Mouse (Mus musculus): ENCODE measurements around the gene Pfn1.

The Pfn1 gene

DNA sequence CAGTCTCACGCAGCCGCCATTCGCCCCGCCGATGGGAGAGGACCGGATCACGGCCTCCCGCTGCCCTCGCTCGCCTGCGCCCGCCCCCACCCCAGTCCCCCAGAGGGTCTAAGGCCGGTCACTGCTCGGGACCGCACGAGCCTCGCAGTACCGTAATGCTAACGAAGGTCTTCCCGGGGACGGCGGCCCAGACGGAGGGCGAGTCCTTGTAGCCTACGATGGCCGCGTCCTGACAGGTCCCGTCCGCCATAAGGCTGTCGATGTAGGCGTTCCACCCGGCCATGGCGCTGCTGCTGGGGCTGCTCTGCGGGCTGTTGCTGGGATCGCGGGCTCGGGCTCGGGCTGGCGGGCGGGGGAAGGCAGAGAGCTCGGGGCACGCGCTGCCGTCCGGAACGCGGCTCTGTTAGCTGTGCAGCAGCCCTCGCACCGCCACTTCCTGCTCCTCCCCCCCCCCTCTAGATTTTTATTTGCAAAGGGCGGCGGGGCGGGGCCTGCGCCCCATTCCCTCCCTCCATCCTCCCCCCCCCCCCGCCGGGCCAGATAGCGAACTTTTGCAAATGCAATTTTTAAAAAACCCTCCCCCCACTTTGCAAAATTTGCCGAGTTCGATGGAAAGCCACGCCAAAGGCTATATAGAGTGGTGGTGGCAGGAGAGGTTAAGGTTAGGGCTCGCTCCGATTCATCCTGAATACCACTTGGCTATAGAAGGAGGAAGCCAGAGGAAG, at the start of gene Pfn1:
Gene Pfn1 (minus strand): TSS at position 447 of the 725 bp plus-strand sequence.
- DNase-seq: peak; percentile 92

DNA sequence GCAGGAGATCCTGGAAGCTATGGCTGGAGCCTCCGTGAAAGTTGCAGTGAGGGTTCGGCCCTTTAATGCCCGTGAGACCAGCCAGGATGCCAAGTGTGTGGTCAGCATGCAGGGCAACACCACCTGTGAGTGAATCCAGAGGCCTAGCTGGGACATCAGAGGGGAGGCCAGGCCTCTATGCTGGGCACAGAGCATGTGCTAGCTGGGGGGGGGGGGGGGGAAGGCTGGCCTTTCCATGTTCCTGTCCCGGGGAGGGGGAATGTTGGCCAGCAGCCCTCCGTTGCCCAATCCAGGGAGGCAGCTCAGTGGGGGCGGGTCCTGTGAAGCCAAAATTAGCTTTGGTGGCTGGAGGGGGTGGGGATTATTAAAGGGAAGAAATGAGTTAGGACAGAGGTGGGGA, 48.3 kb upstream of the Pfn1 start:
- no peak for DNase-seq

DNA sequence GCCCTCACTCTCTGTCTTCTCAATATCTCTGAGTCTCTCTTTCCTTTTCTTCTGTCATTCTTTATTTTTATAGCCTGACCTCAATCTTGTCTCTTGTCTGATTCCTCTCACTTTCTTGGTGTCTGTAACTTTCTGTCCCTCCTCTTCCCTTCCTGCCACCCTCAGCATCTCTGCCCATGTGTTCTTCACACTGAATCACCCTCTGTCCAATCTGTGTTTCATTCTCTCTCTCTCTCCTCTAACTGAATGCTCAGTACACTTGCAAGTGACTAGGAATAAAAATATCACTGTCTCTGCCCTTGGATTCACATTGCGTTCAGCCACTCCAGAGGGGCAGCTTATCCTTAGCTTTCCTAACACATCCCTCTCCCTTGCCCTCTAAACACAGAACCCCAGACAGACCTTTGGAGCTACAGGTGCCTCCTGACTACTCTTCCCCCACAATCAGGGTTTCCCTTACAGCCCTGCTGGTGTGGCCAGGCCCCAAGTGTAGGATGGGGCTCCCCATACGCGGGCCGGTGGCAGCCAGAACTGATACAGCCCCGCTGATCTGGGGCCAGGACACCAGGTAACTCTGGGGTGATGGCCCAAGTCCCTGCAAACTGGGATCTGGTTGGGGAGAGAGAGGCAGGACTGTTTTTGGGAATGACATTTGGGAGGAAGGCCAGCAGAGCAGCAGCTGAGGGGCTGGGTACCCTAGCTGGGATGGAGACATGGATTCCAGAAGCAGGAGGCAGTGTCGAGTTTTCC, 47.7 kb upstream of the Pfn1 start:
- no peak for DNase-seq

DNA sequence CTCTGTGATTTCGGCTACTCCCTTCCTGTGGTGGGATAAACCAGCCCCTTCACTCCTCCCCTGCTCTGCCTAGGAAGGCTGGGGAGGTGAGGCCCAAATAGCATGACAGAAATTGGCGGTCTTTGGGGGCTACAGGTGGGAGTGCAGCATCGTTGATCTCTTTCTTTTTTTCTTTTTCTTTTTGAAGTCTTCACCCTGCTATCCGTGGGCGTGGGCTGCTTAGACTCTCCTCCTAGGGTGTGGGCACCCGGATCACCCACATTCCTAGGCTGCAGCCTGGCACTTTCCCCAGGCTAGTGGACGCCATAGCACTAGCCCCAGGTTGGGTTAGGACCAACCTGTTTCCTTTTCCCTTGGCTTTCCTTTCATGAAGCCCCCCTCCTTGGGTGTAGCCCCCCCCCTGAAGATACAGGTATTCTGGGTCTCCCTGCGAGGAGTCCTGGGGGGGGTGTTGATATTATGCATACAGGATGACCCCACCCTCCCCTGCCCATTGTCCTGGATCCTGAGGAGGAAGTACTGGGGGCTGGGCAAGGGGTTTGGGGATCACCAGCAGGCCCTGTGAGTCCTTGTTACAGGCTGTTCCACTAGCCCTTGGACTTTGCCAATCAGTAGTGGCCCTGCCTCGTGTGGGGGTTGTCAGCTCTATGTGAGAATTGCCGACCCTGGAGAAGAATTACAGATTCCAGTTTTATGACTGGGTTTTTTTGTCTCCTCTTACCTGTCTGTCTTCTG, 46.9 kb upstream of the Pfn1 start:
- DNase-seq: no peak

DNA sequence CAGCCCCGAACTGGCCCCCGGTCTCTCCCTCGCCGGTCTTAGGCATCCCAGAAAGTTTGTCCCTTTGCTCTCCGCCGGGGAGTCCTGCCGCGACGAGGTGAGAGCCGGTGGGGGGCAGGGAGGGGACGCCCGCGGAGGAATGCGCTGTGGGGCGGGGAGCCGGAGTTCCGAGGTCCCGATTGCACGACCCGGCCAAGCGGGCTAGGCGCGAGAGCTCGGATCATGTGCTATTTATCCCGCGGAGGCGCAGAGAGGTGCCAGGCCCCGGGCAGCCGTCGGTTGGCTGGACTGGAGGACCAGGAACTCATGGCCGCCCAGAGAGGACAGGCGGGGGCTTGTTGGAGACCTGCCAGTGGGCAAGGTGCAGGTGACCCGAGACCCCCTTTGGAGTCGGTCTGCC, 46.2 kb upstream of the Pfn1 start:
- peak; percentile 64 for DNase-seq

DNA sequence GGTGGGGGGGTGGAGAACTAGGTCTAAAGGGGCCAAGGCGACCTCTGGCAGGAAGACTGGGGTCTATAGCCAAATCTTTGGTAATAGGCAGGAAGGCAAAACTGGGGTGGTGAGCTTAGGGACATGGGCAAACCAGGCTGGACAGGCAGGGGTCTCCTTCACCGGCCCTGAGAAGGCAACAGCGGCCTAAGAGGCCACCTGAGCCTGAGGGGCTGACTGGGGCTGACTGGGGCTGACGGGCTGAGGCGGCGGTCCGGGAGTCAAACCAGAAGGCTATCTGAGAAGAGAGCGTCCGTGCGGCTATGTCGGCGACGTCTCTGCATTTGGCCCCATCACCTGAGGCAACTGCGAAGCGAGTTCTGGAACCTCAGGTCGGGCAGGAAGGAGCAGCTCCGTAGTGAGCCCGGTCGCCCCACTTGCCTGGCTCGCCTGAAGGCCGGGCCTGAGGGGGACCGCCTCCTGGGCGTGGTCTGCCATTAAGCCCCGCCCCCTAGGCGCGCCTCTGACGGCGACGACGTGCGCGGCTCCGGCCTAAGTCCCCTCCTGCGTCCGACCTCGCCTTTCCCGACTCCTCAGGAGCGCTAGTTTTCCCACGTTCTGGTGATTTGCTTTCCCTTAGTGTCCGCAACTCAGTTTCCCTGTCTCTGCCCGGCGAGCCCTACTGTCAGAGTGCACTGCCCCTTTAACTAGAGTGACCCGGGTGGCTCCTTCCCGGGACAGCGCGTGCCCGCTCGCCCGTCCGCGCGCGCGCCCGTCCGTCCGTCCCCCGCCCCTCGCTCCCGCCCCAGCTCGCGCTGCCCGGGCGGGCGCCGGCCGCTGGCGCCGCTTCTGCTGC, 45.5 kb upstream of the Pfn1 start, which contains the start of the genes Inca1 and Kif1c:
Gene Inca1 (minus strand): TSS at position 434 of the 835 bp plus-strand sequence.
Gene Kif1c (plus strand): TSS at position 827 of the 835 bp plus-strand sequence.
- peak; percentile 93 for DNase-seq

DNA sequence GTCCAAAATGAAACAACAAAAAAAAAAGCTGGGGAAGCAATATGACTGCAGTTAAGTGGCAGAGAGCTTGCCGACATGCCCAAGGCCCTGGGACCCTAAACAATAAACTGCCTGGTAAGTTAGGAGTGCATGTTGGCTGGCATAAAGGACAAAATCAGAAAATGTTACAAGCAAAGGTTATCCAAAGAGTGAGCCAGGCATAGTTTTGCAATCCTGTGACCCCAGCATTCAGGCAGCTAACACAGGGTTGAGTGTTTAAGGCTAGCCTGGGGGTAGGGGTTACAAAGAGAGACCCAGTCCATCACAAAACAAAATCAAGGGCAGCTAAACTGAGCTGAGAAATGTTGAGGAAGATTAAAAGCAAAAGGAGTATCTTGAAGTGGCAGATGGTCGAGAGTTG, 44.6 kb upstream of the Pfn1 start:
- DNase-seq: no peak

DNA sequence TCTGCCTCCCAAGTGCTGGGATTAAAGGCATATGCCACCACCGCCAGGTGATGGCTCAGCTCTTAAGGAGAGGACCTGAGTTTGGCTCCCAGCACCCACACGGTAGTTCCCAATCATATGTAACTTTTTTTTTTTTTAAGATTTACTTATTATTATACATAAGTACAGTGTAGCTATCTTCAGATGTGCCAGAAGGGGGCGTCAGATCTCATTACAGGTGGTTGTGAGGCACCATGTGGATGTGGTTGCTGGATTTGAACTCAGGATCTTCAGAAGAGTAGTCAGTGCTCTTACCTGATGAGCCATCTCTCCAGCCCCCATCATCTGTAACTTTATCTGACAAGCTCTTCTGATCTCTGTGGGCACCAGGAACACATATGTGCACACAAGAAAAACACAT, 42.9 kb upstream of the Pfn1 start:
- no peak for DNase-seq

DNA sequence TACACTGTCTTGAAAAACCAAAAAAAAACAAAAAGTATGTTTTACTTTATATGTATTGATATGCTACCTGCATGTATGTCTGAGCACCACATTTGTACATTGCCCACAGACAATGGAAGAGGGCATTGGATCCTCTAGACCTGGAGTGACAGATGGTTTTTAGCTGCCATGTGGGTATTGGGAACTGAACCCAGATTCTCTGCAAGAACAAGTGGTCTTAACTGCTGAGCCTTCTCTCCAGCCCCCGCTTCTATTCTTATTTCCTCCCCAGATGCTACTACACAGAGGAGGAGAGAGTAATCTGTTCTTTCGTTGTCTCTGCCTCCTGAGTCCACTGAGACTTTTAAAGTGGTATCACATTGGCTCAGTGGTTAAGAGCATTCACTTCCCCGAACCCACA, 39.1 kb upstream of the Pfn1 start:
- no peak for DNase-seq

DNA sequence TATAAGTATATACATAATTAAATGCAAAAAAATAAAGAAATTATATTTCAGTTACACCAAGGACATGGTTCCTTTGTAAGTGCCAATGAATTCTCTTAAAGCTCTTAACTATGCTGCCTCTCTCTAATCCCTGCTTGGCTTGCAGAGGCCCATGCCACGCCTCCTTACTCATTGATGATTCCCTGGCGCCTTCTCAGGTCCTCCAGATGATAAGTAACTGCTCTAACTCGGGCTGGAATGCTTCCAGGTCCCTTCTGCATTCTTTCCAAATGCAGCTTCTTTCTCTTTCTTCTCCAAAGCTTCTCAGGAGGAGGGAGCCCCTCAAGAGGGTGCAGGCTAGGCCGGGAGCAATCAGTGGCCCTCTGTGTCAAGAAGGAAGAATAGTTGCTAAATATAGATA, 35.1 kb upstream of the Pfn1 start:
- no peak for DNase-seq

DNA sequence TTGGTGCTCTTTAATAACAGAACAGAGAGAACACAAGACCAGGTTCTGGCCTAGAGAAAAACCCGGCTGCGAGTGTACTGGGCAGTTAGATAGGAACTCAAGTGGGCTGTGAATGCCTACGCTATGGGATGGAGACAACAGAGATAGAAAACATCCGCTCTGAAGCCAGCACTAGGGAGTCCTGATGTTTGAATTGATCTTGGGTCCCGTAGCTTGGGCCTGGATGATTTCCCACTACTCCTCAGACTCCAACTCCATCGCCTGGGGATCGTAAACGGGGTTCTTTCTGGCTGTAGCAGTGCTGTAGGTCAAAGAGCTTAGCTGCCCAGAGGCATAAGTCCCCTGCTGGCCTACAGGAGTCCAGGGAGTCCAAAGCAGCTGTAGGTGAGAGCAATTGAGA, 33.9 kb upstream of the Pfn1 start:
- DNase-seq: no peak

DNA sequence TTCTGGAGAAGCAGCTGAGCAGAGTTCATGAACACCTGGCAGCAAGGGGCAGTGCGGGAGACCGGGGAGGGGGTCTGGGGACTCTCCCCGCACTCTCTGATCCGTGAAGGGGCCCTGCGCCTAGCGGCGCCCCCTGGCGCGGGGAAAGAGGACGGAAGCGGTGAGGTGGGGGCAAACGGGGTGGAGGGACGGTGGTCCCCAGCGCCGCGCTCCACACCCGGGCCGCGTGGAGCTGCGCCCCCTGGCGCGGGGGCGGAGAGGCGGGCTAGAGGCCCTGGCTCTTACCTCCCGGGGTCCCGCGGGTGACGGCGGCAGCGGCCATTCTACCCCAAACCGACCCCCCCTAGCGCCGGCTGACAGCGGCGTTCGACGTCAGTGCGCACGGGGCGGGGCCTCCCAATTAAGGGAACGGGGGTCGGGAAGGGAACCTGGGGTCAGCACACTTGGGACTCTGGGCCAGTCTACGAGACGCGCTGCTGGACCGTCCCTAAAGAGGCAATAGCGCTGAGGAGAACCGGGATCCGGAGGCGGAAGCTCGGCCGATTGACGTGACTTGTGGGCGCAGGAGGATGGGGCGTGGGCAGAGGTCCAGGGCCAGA, 33.3 kb upstream of the Pfn1 start, which contains the start of gene Camta2:
Gene Camta2 (minus strand): TSS at position 505 of the 599 bp plus-strand sequence.
- DNase-seq: peak; percentile 94

DNA sequence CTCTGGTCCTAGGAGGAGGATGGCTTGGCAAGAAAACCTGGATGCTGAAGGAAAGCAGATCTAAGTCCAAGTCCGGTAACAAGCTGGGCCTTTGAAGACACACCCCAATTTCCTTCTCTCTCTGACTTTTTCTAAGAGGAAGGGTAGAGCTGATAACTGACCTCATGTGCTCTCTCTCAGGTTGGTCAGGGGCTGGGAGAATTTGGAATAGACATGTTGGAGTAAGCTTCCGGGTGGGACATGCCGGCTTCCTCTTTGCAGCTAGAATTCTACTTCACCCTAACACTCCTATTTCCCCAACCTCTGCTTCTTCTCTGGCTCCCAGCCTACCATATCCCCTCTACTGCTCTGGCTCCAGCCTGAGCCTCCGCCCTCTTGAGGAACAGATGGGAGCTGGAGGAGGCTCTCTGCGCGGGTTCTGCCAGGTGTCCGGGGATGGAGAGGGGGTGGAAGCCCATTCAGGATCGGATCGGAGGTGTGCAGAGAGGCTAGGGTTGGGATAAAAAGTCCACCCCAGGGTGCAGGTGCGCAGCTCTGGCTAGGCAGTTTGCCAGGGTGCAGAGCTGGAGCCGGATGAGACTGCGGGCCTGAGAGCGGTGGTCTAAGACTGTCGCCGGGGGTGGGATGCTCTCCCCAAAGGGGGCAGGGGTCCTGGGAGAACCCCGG, 32.6 kb upstream of the Pfn1 start:
- peak; percentile 64 for DNase-seq

DNA sequence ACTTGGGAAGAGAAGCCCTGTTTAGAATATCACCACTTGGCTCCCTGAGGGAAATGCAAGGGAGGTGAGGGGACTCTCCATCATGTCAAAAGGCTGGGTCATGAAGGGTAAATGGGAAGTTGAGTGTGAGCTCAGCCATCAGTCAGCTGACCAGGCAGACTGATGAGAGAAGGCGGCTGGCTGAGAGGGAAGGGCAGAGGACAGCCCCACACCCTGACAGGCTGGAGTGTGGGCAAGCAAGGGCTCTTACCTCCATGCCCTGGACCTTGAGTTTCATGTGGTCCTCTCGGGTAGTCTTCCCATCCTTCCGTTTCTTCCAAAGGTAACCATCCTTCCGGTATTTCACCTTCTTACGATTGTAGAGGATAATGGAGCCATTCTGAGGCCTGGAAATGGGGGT, 29.2 kb upstream of the Pfn1 start:
- no peak for DNase-seq

DNA sequence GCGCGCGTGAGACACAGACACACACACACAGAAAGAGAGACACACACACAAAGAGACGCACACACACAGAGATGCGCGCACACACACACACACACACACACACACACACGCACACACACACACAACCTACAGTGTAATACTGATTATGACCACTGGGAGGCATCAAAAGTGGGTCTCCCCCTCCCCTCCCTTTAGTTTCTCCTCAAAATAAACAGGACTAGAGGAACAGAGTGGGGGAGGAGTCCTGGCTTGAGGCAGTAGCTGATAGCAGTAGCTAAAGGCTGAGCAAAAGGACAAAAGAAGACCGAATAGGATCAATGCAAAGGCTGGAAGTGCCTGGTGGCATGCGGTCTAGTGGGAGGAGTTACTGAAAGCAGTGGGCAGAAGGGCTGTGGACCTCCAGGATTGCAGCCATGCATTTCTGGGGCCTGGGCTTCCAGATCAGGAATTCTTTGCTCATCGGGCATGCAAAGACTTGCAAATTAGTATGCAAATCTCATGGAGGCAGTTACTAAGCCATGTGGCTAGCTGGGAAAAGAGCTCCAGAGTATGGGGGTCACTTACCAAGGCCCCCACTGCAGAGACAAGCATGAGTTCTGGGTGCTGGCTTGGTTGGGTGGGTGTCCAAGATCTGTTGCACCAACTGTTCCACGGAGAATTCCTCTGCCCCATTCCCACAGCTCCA, 27.6 kb upstream of the Pfn1 start:
- peak; percentile 86 for DNase-seq

DNA sequence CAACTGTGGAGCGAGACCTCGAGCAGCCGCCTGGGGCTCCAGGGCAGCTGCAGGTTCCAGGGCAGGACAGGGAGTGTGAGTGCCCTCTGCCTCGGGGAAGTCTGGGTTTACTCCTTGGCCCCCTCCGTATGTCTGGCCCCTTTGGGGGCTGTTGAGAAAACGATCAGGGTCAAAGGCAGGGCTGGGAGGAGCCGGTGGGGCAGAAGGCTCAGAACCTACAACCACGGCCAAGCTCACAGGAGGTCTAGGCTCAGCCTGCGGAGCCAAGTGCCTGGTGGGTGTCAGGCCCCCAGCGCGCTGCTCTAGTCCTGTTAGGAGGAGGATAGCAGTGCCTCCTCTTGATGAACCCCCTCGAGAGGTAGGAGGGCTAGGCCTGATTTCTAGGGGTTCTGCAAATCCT, 26.7 kb upstream of the Pfn1 start:
- DNase-seq: no peak

DNA sequence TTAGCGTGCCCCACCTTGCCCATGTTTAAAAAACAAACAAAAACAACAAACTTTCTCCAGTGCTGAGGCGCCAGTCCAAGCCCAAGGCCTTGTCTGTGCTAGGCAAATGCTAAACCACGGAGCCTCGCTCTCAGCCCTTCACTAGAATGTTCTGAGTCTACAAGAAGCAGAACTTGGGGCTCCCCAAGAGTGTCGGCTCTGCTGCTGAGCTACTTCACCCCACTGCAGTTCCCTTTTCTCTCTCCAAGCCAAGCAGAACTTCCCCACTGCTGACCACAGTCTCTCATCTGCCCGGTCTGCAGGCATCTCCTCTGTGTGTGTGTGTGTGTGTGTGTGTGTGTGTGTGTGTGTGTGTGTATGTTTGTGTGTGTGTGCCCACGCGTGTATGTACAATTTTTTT, 25.4 kb upstream of the Pfn1 start:
- no peak for DNase-seq

DNA sequence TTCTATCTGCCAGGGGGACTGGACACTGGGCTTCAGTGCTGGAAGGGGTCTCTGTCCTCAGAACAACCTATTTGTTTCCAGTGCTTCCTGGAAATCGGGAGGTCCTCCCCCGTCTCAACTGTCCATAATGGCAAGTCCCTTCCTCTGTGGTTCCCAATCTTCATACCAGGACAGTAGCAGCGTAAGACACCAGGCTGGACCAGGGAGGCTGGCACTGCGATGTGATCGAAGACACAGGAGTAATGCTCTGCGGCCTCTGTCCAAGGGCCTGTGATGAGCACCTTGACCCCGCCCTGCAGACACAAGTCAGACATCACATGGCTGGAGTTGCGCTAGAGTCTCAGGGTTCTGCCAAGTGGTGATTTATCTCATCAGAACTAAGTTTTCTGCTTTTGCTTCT, 24.9 kb upstream of the Pfn1 start:
- no peak for DNase-seq

DNA sequence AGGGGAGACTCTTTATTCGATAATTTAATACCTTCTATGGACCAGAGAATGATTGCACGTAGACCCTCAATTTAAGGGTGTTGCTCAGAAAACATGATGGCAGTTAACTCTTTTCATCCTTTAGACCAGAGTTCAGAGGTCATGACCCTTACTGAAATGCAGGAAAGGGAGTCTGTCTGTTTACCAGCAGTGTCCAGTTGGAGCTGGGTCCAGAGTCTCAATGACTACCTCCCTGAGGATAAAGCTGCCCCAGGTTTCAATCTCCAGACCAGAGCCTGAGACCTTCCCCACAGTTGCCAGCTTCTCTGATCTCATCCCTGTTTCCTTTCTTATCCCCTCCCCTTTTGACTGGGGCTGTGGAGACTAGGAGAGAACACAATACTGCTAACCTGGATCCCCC, 24.1 kb upstream of the Pfn1 start:
- no peak for DNase-seq

DNA sequence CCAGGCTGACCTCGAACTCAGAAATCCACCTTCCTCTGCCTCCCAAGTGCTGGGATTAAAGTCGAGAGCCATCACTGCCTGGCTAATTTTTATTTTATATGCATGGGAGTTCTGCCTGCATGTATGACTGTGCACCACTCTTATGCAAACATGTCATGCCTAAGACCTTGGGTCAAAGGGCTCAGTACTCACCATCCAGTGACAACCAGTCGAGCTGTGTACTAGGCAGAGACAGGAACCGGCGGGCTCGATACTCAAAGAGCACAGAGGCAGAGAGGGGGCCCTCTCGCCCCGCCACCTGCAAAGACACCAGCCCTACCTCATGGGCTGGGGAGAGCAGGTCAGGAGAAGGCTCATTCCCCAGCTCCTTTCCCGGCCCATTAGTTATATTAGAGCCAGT, 23.6 kb upstream of the Pfn1 start:
- no peak for DNase-seq

DNA sequence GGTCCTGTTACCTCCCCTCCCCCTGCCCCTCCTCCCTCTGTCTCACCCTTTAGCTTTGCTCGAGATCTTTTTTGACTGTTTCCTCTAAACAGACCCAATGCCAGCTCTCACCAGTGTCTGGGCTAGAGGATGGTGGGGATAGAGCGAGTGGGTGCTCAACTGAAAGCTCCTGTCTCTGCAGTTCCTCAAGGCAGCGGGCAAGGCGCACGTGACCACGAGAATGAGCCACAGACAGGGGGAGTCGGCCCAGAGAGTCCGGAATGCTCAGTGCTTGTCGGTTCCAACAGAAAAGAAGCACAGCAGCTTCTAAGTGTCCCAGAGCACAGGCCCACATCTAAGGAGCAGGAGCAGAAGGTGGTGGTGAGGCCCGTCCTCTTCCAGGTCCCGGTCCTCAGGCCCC, 20.1 kb upstream of the Pfn1 start:
- no peak for DNase-seq

Data from embryo, embryonic 11 days (tissue).